Mouse (Mus musculus) brain, embryonic 14.5 days (tissue): ENCODE measurements around the gene Grm7. TPM values are rescaled to one million over a fixed set of nuclear protein-coding genes. Genes with fewer than 3 reads are reported as not detected.

Source experiments
- DNase-seq: peaks from one replicate; pipeline ENCODE4 v3.0.0-alpha.2; 2011; ENCODE audit warnings: low read depth
- CTCF ChIP-seq: fragments of 200-500 bp; IDR thresholded peaks from 2 replicates; pipeline ENCODE4 v1.5.1; 2012; ENCODE audit warnings: inconsistent platforms, mild to moderate bottlenecking, moderate library complexity, borderline replicate concordance; ENCODE audit not compliant: insufficient read depth, insufficient read length; ENCODE audit errors: extremely low read depth
- POLR2A ChIP-seq: fragments of 200-500 bp; IDR thresholded peaks from 2 replicates; pipeline ENCODE4 v1.6.1; 2012; ENCODE audit warnings: mild to moderate bottlenecking, inconsistent platforms, borderline replicate concordance; ENCODE audit not compliant: poor library complexity, insufficient read depth, insufficient read length, severe bottlenecking; ENCODE audit errors: extremely low read depth
- polyA plus RNA-seq: library from polyadenylated mRNA; depleted of rRNA; stranded (reverse); fragments of >200 nt; gene quantifications from 2 replicates; pipeline ENCODE4 v1.2.3, GENCODE M21; 2012

The Grm7 gene
- polyA plus RNA-seq, 1 experiment, result 14.3 TPM

GRCm38 (mm10) chr6:111369013-111369412, 723.6 kb downstream of the Grm7 start:
- peak; percentile 89 for DNase-seq
- TF ChIP-seq CTCF, result no peak

GRCm38 (mm10) chr6:111371581-111372349, 726.4 kb downstream of the Grm7 start:
- TF ChIP-seq CTCF (no peak), POLR2A (no peak)

GRCm38 (mm10) chr6:111372626-111373380, 727.4 kb downstream of the Grm7 start:
- peak; percentile 94 for DNase-seq
- no peak for TF ChIP-seq CTCF
- no peak for TF ChIP-seq POLR2A

More at GRCm38 (mm10) chr6:111371581-111372349, 726.4 kb downstream of the Grm7 start:
- peak; percentile 31 for DNase-seq

GRCm38 (mm10) chr6:111380710-111381109, 735.3 kb downstream of the Grm7 start:
- no peak for TF ChIP-seq POLR2A
- TF ChIP-seq CTCF, result no peak
- DNase-seq, result no peak

- no peak for DNase-seq
- no peak for TF ChIP-seq CTCF
- no peak for TF ChIP-seq POLR2A
Observed at GRCm38 (mm10) chr6:111408750-111409149, 763.4 kb downstream of the Grm7 start.

- DNase-seq, result peak; percentile 83
- TF ChIP-seq POLR2A, result no peak
- no peak for TF ChIP-seq CTCF
Observed at GRCm38 (mm10) chr6:111424737-111425136, 779.4 kb downstream of the Grm7 start.

GRCm38 (mm10) chr6:111446228-111446627, 800.8 kb downstream of the Grm7 start:
- no peak for DNase-seq

GRCm38 (mm10) chr6:111447851-111448250, 802.5 kb downstream of the Grm7 start:
- TF ChIP-seq POLR2A (no peak), CTCF (no peak)
- no peak for DNase-seq

More at GRCm38 (mm10) chr6:111446228-111446627, 800.8 kb downstream of the Grm7 start:
- TF ChIP-seq POLR2A (no peak), CTCF (no peak)

GRCm38 (mm10) chr6:111449054-111449783, 803.8 kb downstream of the Grm7 start:
- DNase-seq, result peak; percentile 92
- TF ChIP-seq CTCF, result no peak
- TF ChIP-seq POLR2A, result no peak

GRCm38 (mm10) chr6:111481866-111482265, 836.5 kb downstream of the Grm7 start:
- TF ChIP-seq POLR2A (no peak), CTCF (no peak)
- DNase-seq, result peak; percentile 52

GRCm38 (mm10) chr6:111486081-111486480, 840.7 kb downstream of the Grm7 start:
- no peak for DNase-seq
- TF ChIP-seq POLR2A (no peak), CTCF (no peak)

- DNase-seq, result no peak
- no peak for TF ChIP-seq CTCF
- TF ChIP-seq POLR2A, result no peak
Observed at GRCm38 (mm10) chr6:111487556-111487955, 842.2 kb downstream of the Grm7 start.

GRCm38 (mm10) chr6:111492166-111492565, 846.8 kb downstream of the Grm7 start:
- TF ChIP-seq CTCF, result no peak
- no peak for TF ChIP-seq POLR2A
- no peak for DNase-seq
